Mouse (Mus musculus) hindbrain, embryonic 14.5 days (tissue): Measurements from ENCODE around the gene Sh2b3. TPM values are rescaled to one million over a fixed set of nuclear protein-coding genes. Genes with fewer than 3 reads are reported as not detected.

Experiments used
- ATAC-seq: fragments of 200-750 bp; cut with Nextera tagmentation; 2 replicates; pipeline ENCODE4 v1.8.0; 2017; ENCODE audit warnings: moderate number of reproducible peaks, mild to moderate bottlenecking, moderate TSS enrichment, moderate library complexity; ENCODE audit not compliant: low FRiP score
- DNase-seq: peaks from one replicate; pipeline ENCODE4 v3.0.0-alpha.2; 2015; ENCODE audit warnings: low spot score
- H3K27ac ChIP-seq: fragments of 300-500 bp; sonication (generic); 2 replicates; pipeline ENCODE4 v1.5.1; 2014; ENCODE audit warnings: mild to moderate bottlenecking, moderate library complexity
- H3K27me3 ChIP-seq: fragments of 300-500 bp; sonication (generic); 2 replicates; pipeline ENCODE4 v1.6.1; 2014; ENCODE audit warnings: mild to moderate bottlenecking, low read length, mixed read lengths; ENCODE audit not compliant: control insufficient read depth, insufficient read depth
- H3K36me3 ChIP-seq: fragments of 300-500 bp; sonication (generic); replicated peaks from 2 replicates; pipeline ENCODE4 v1.6.1; 2014; ENCODE audit not compliant: control insufficient read depth, insufficient read depth
- H3K4me1 ChIP-seq: fragments of 300-500 bp; sonication (generic); replicated peaks from 2 replicates; pipeline ENCODE4 v1.6.1; 2014; ENCODE audit warnings: antibody characterized with exemption, low read length, mixed read lengths; ENCODE audit not compliant: control insufficient read depth, insufficient read depth
- H3K4me2 ChIP-seq: fragments of 300-500 bp; sonication (generic); replicated peaks from 2 replicates; pipeline ENCODE4 v1.6.1; 2014; ENCODE audit warnings: mild to moderate bottlenecking, moderate library complexity
- H3K4me3 ChIP-seq: fragments of 300-500 bp; sonication (generic); replicated peaks from 2 replicates; pipeline ENCODE4 v1.5.1; 2014; ENCODE audit warnings: mild to moderate bottlenecking, low read length
- H3K9ac ChIP-seq: fragments of 300-500 bp; sonication (generic); 2 replicates; pipeline ENCODE4 v1.6.1; 2014
- H3K9me3 ChIP-seq: fragments of 300-500 bp; sonication (generic); 2 replicates; pipeline ENCODE4 v1.6.1; 2016; ENCODE audit warnings: low read length; ENCODE audit not compliant: control insufficient read depth
- WGBS: fragments of 180-500 bp; shearing (Covaris S2); extraction: QIAGEN DNeasy Blood & Tissue Kit; methylation state at CpG from one replicate; pipeline ENCODE4 v1.1.7; 2014; 5-methylcytosine and 5-hydroxymethylcytosine counted together
- polyA plus RNA-seq: library from polyadenylated mRNA; unstranded; fragments of >200 nt; fragmentation: Nextera tagmentation; extraction: Ambion mirVana; gene quantifications from 2 replicates; pipeline ENCODE4 v1.2.1, GENCODE M21; 2014

Gene Sh2b3
- polyA plus RNA-seq, 1 experiment from 2014 or later: 9.1 TPM

DNA sequence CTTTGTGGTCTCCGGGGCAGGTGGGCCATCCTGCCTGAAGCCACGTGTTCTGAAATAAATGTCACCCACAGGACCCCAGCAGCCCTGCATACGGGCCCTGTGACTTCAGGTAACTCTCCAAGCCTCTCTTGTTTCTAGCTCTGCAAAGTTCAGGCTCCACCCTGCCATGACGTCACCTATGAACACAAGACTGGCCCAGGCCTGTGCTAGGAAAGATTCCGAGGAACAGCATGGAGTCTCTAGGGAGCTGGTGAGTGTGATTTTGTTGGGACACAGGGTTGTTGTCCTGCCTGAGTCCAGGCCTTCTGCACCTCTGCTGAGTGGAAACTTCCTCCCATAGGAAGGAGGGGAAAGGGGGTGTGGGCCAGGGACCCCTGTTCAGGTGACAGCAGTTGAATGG is 30.5 kb upstream of the Sh2b3 start:
- Histone ChIP-seq H3K4me3 (no peak overlapping the region), H3K9me3 (no peaks in the 10 kb centered on the region), H3K27ac (no peak overlapping the region), H3K9ac (no peak overlapping the region), H3K4me2 (no peak overlapping the region), H3K27me3 (no peaks in the 10 kb centered on the region), H3K4me1 (no peaks in the 10 kb centered on the region), H3K36me3 (peaks cover 27% of the 10 kb centered on the region)
- no peak for ATAC-seq
- DNase-seq: no peak
- WGBS: 86% methylated on average over 5 of the region's 5 CpGs

- Histone ChIP-seq H3K27ac (no peak overlapping the region), H3K9ac (no peak overlapping the region), H3K36me3 (peaks cover 34% of the 10 kb centered on the region), H3K4me1 (no peaks in the 10 kb centered on the region), H3K4me3 (no peak overlapping the region), H3K9me3 (peaks cover 7% of the 10 kb centered on the region; the same call in 1 of the 2 replicates), H3K4me2 (no peak overlapping the region), H3K27me3 (no peaks in the 10 kb centered on the region)
- WGBS: 9% methylated on average over 9 of the region's 11 CpGs
- DNase-seq: no peak
- ATAC-seq: no peak
These were observed 26.9 kb upstream of the Sh2b3 start for GRCm38 (mm10) chr5:121864330-121864729.

- ATAC-seq (no peak), DNase-seq (no peak)
- Histone ChIP-seq H3K36me3 (peaks cover 19% of the 10 kb centered on the region; the same call in 1 of the 2 replicates), H3K4me1 (no peaks in the 10 kb centered on the region), H3K9me3 (peaks cover 7% of the 10 kb centered on the region; the same call in 1 of the 2 replicates), H3K4me2 (no peak overlapping the region), H3K9ac (no peak overlapping the region), H3K4me3 (no peak overlapping the region), H3K27me3 (no peaks in the 10 kb centered on the region), H3K27ac (no peak overlapping the region)
- 53% methylated on average over 5 of the region's 5 CpGs for WGBS
These were observed 24.5 kb upstream of the Sh2b3 start for GRCm38 (mm10) chr5:121861964-121862363.

DNA sequence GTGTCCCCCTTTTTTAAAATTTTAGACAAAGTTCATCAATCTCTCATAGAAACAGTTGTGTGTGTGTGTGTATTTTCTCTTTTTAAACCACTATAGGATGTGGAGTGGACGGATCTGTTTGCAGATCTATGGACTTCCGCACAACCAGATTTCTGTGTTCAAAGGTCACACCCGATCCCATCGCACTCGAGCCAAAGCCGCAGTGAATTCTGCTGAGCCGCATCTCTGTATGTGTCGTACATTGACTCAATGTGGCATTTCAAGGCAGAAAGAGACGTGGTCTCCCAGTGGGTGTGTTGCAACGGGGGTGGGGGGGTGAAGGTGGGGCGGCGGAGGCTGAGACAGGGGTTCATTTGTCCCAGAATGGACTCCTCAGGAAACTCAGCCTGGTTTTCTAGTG is 21.0 kb upstream of the Sh2b3 start:
- Histone ChIP-seq H3K36me3 (peaks cover 24% of the 10 kb centered on the region), H3K4me1 (peaks cover 14% of the 10 kb centered on the region), H3K4me3 (no peak overlapping the region), H3K27ac (no peak overlapping the region), H3K9me3 (peaks cover 7% of the 10 kb centered on the region; the same call in 1 of the 2 replicates), H3K4me2 (no peak overlapping the region), H3K9ac (no peak overlapping the region), H3K27me3 (no peaks in the 10 kb centered on the region)
- WGBS: 93% methylated on average over 12 of the region's 12 CpGs
- ATAC-seq (no peak), DNase-seq (no peak)

DNA sequence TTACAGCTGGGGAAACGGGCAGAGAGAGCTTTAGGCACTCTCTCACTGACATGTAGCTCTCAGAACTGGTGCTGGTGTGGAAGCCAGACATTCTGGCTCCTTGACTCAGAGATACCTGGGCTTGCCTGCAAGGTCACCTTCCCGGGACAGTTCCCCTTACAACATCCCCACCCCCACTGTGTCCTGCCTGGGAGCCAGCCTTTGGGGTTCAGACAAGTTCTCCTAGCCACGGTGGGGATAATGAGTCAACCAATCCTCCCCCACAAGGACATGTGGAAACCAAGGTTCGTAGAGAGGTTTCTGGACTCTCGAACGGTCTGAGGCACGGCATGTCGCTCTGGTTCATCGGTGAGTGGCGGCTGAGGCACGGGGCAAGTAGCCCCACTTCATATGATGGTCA is 19.3 kb upstream of the Sh2b3 start:
- H3K4me1 ChIP-seq: peaks cover 14% of the 10 kb centered on the region
- H3K4me2 ChIP-seq: no peak overlapping the region
- H3K4me3 ChIP-seq: no peak overlapping the region
- H3K27ac ChIP-seq: no peak overlapping the region
- H3K36me3 ChIP-seq: peaks cover 41% of the 10 kb centered on the region
- WGBS: 90% methylated on average over 11 of the region's 11 CpGs
- DNase-seq: no peak
- peaks cover 7% of the 10 kb centered on the region; the same call in 1 of the 2 replicates for H3K9me3 ChIP-seq
- H3K9ac ChIP-seq: no peak overlapping the region
- no peak for ATAC-seq
- no peaks in the 10 kb centered on the region for H3K27me3 ChIP-seq

DNA sequence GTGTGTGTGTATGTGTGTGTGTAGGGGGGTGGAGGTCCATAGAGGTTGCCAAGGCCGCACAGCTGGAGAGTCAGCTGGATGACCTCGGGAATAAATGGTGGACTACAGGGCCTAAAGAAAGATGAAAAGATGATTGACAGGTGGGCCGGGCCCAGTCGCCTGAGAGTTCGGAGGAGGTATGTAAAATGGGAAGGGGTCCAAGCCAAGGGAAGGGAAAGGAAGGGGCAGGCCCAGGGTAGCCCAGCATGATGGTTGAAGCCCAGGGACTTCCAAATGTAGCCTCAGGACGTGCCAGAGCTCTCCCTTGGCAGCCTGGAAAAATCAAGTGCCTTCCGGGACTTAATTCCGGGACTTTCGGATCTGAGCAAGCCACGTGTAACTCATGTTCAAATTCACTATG is 17.3 kb upstream of the Sh2b3 start:
- ATAC-seq: no peak
- no peak for DNase-seq
- Histone ChIP-seq H3K36me3 (peaks cover 32% of the 10 kb centered on the region), H3K4me2 (no peak overlapping the region), H3K27ac (no peak overlapping the region), H3K4me1 (peaks cover 28% of the 10 kb centered on the region), H3K27me3 (no peaks in the 10 kb centered on the region), H3K4me3 (no peak overlapping the region), H3K9me3 (no peaks in the 10 kb centered on the region), H3K9ac (no peak overlapping the region)
- 31% methylated on average over 10 of the region's 10 CpGs for WGBS

GRCm38 (mm10) chr5:121853368-121854051 is 16.1 kb upstream of the Sh2b3 start:
- no peaks in the 10 kb centered on the region for H3K9me3 ChIP-seq
- no peak for ATAC-seq
- no peak overlapping the region for H3K9ac ChIP-seq
- no peak for DNase-seq
- no peak overlapping the region for H3K4me3 ChIP-seq
- 78% methylated on average over 9 of the region's 9 CpGs for WGBS
- H3K4me1 ChIP-seq: peaks cover 32% of the 10 kb centered on the region
- H3K27me3 ChIP-seq: no peaks in the 10 kb centered on the region
- no peak overlapping the region for H3K4me2 ChIP-seq
- no peak overlapping the region for H3K27ac ChIP-seq
- H3K36me3 ChIP-seq: peaks cover 30% of the 10 kb centered on the region

- H3K36me3 ChIP-seq: peaks cover 30% of the 10 kb centered on the region
- no peak overlapping the region for H3K27ac ChIP-seq
- H3K4me1 ChIP-seq: peaks cover 27% of the 10 kb centered on the region
- no peak for DNase-seq
- ATAC-seq: no peak
- WGBS: 43% methylated on average over 20 of the region's 20 CpGs
- H3K27me3 ChIP-seq: peaks cover 7% of the 10 kb centered on the region; the same call in 1 of the 2 replicates
- H3K4me3 ChIP-seq: peak overlapping the region; percentile 67
- H3K4me2 ChIP-seq: peak overlapping the region; percentile 58
- no peaks in the 10 kb centered on the region for H3K9me3 ChIP-seq
- H3K9ac ChIP-seq: peak overlapping the region; percentile 74
These were observed 12.3 kb upstream of the Sh2b3 start for GRCm38 (mm10) chr5:121849478-121850349.

DNA sequence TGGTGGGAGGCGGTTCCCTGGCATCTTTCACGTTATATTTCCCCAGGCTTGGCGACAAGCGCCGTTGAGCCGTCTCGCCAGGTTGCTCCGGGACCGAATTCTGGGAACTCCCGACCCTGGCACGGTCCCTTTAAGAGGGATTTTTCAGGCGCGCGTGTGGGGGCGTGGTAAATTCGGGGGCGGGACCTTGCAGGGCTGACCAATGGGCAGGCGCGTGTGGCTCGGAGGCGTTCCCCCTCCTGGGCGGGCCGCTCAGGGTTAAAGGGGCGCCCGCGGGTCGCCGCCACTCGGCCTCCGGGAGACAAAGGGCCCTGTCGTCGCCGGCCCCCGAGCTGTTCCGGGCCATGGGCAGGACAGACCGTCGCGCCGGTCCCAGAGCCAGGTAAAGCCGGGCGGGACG is 11.3 kb upstream of the Sh2b3 start, which contains the start of gene Pheta1:
Gene Pheta1, plus strand, starts transcription at position 242 of the 400 bp plus-strand sequence.
- H3K9ac ChIP-seq: peak within 1 kb of the TSS; percentile 74
- DNase-seq: peak; percentile 92
- peaks cover 16% of the 10 kb centered on the region for H3K27me3 ChIP-seq
- ATAC-seq: peak; percentile 90
- peak within 1 kb of the TSS; percentile 40 for H3K27ac ChIP-seq
- H3K9me3 ChIP-seq: no peaks in the 10 kb centered on the region
- H3K4me2 ChIP-seq: peak within 1 kb of the TSS; percentile 58
- peak within 1 kb of the TSS; percentile 67 for H3K4me3 ChIP-seq
- under 1% methylated on average over 39 of the region's 42 CpGs for WGBS
- H3K36me3 ChIP-seq: peaks cover 24% of the 10 kb centered on the region
- H3K4me1 ChIP-seq: peaks cover 18% of the 10 kb centered on the region
